Mouse (Mus musculus) stomach, embryonic 16.5 days (tissue): ENCODE measurements around the gene Kndc1. TPM values are rescaled to one million over a fixed set of nuclear protein-coding genes. Genes with fewer than 3 reads are reported as not detected.

Experiments
- ATAC-seq: fragments of 200-750 bp; cut with Nextera tagmentation; 2 replicates; pipeline ENCODE4 v1.8.0; 2017; ENCODE audit warnings: moderate number of reproducible peaks, moderate TSS enrichment; ENCODE audit not compliant: insufficient read depth, low FRiP score
- H3K27ac ChIP-seq: fragments of 300-500 bp; sonication (generic); 2 replicates; pipeline ENCODE4 v1.5.1; 2014; ENCODE audit warnings: low read length
- H3K27me3 ChIP-seq: fragments of 300-500 bp; sonication (generic); 2 replicates; pipeline ENCODE4 v1.6.1; 2014; ENCODE audit warnings: low read length, control low read depth, mixed read lengths; ENCODE audit not compliant: control insufficient read depth, insufficient read depth
- H3K36me3 ChIP-seq: fragments of 300-500 bp; sonication (generic); 2 replicates; pipeline ENCODE4 v1.6.1; 2014; ENCODE audit warnings: low read length; ENCODE audit not compliant: control insufficient read depth, insufficient read depth
- H3K4me1 ChIP-seq: fragments of 300-500 bp; sonication (generic); 2 replicates; pipeline ENCODE4 v1.6.1; 2014; ENCODE audit warnings: low read length, control low read depth, mixed read lengths; ENCODE audit not compliant: control insufficient read depth, insufficient read depth
- H3K4me2 ChIP-seq: fragments of 300-500 bp; sonication (generic); 2 replicates; pipeline ENCODE4 v1.6.1; 2014; ENCODE audit warnings: low read depth, low read length, mixed read lengths
- H3K4me3 ChIP-seq: fragments of 300-500 bp; sonication (generic); replicated peaks from 2 replicates; pipeline ENCODE4 v1.5.1; 2014; ENCODE audit warnings: mild to moderate bottlenecking, low read length
- H3K9ac ChIP-seq: fragments of 300-500 bp; sonication (generic); 2 replicates; pipeline ENCODE4 v1.6.1; 2014; ENCODE audit warnings: low read length
- H3K9me3 ChIP-seq: fragments of 300-500 bp; sonication (generic); replicated peaks from 2 replicates; pipeline ENCODE4 v1.6.1; 2016; ENCODE audit warnings: low read length, control low read depth; ENCODE audit not compliant: control insufficient read depth
- WGBS: fragments of 180-500 bp; shearing (Covaris S2); extraction: QIAGEN DNeasy Blood & Tissue Kit; methylation state at CpG from one replicate; pipeline ENCODE4 v1.1.7; 2014; 5-methylcytosine and 5-hydroxymethylcytosine counted together
- microRNA counts: library from miRNA; unstranded; fragments of <30 nt; microRNA quantifications from one replicate; lab custom pipeline; 2016
- microRNA-seq: library from miRNA; unstranded; fragments of <30 nt; microRNA quantifications from one replicate; pipeline ENCODE4, GENCODE M21; 2016
- polyA plus RNA-seq: library from polyadenylated mRNA; unstranded; fragments of >200 nt; fragmentation: Nextera tagmentation; extraction: Ambion mirVana; gene quantifications from 2 replicates; pipeline ENCODE4 v1.2.1, GENCODE M21; 2015

Gene Kndc1
- polyA plus RNA-seq, 1 experiment from 2014 or later = 0.22 TPM

GRCm38 (mm10) chr7:139979011-139979719 is 84.7 kb downstream of the Kndc1 start:
- Histone ChIP-seq H3K27me3 (no peaks in the 10 kb centered on the region), H3K4me3 (peak overlapping the region; percentile 64), H3K4me1 (peaks cover 10% of the 10 kb centered on the region; the same call in 1 of the 2 replicates), H3K9ac (peak overlapping the region; percentile 65), H3K36me3 (no peaks in the 10 kb centered on the region), H3K27ac (no peak overlapping the region), H3K9me3 (no peaks in the 10 kb centered on the region), H3K4me2 (peak overlapping the region; percentile 82)
- ATAC-seq = peak; percentile 26; the same call in 1 of the 2 replicates
- 34% methylated on average over 13 of the region's 13 CpGs for WGBS

- H3K27ac ChIP-seq = no peak overlapping the region
- H3K4me1 ChIP-seq = peaks cover 10% of the 10 kb centered on the region; the same call in 1 of the 2 replicates
- H3K4me3 ChIP-seq = no peak overlapping the region
- ATAC-seq = no peak
- no peaks in the 10 kb centered on the region for H3K27me3 ChIP-seq
- H3K9me3 ChIP-seq = no peaks in the 10 kb centered on the region
- no peaks in the 10 kb centered on the region for H3K36me3 ChIP-seq
- H3K9ac ChIP-seq = no peak overlapping the region
- 54% methylated on average over 3 of the region's 3 CpGs for WGBS
- H3K4me2 ChIP-seq = no peak overlapping the region
Measured at GRCm38 (mm10) chr7:139980778-139981177, 86.3 kb downstream of the Kndc1 start.

DNA sequence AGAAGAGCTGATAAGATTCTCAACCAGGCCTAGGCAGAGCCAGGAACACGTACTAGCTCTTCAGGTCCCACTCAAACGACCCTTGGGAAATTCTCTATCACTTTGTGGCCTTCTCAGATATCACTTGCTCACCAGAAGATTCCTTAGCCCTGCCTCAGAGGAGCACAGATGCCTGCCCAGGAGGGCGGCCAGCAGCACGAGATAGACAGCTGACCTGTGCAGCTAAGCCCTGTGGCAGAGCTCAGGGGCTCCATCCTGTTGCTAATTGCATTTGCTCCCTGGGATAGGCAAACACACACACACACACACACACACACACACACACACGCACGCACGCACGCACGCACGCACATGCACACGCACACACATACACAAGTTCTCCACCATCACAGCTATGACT is 87.6 kb downstream of the Kndc1 start:
- Histone ChIP-seq H3K9ac (no peak overlapping the region), H3K36me3 (no peaks in the 10 kb centered on the region), H3K9me3 (no peaks in the 10 kb centered on the region), H3K27ac (no peak overlapping the region), H3K4me3 (no peak overlapping the region), H3K4me2 (no peak overlapping the region), H3K27me3 (no peaks in the 10 kb centered on the region), H3K4me1 (peaks cover 10% of the 10 kb centered on the region; the same call in 1 of the 2 replicates)
- WGBS = 87% methylated on average over 11 of the region's 11 CpGs
- ATAC-seq = no peak

GRCm38 (mm10) chr7:139984505-139984904 is 90.0 kb downstream of the Kndc1 start:
- Histone ChIP-seq H3K27me3 (no peaks in the 10 kb centered on the region), H3K9ac (no peak overlapping the region), H3K4me3 (no peak overlapping the region), H3K9me3 (no peaks in the 10 kb centered on the region), H3K4me1 (no peaks in the 10 kb centered on the region), H3K36me3 (no peaks in the 10 kb centered on the region), H3K4me2 (no peak overlapping the region), H3K27ac (no peak overlapping the region)
- ATAC-seq = no peak
- WGBS = 91% methylated on average over 11 of the region's 11 CpGs

GRCm38 (mm10) chr7:139988272-139988671 is 93.8 kb downstream of the Kndc1 start:
- Histone ChIP-seq H3K27ac (no peak overlapping the region), H3K27me3 (no peaks in the 10 kb centered on the region), H3K9ac (no peak overlapping the region), H3K4me2 (no peak overlapping the region), H3K4me1 (0 out of 2 replicates have a peak, but pooled peaks cover 2% of the 10 kb centered on the region), H3K9me3 (no peaks in the 10 kb centered on the region), H3K36me3 (no peaks in the 10 kb centered on the region), H3K4me3 (no peak overlapping the region)
- ATAC-seq = no peak
- WGBS = 80% methylated on average over 9 of the region's 9 CpGs

GRCm38 (mm10) chr7:139990864-139991394 is 96.4 kb downstream of the Kndc1 start:
- Histone ChIP-seq H3K27ac (peak overlapping the region; percentile 26; the same call in 1 of the 2 replicates), H3K9ac (no peak overlapping the region), H3K4me3 (no peak overlapping the region), H3K27me3 (no peaks in the 10 kb centered on the region), H3K36me3 (no peaks in the 10 kb centered on the region), H3K4me1 (0 out of 2 replicates have a peak, but pooled peaks cover 2% of the 10 kb centered on the region), H3K4me2 (no peak overlapping the region), H3K9me3 (no peaks in the 10 kb centered on the region)
- WGBS = 69% methylated on average over 8 of the region's 8 CpGs
- ATAC-seq = peak; percentile 35; the same call in 1 of the 2 replicates

MicroRNAs encoded within 50 kb of the gene (microRNA counts, 519-probe panel; counts per million panel counts)
- microRNA mmu-miR-202-3p (lab: Ali Mortazavi, UCI) = 2,001 counts per million, percentile 39 among the panel's probes with 10 or more counts
- 1,802 counts per million, percentile 32 among the panel's probes with 10 or more counts for microRNA mmu-miR-202-5p (lab: Ali Mortazavi, UCI)

Small RNA genes lying within 50 kb of the gene (microRNA-seq; reads per million reads assigned to microRNA genes)
- gene Mir202 (0.99 reads per million), gene Mir7062 (0.50 reads per million), gene mmu-mir-7686 (not detected)

Other genes starting within 250 kb of the Kndc1 start
- 0.14 TPM in 1 of 2 replicates, not detected in the other for gene Cfap46, start 210.9 kb upstream of the Kndc1 start, polyA plus RNA-seq
- 0.53 and 1.1 TPM in 2 replicates for gene Adgra1, start 60.5 kb upstream of the Kndc1 start, polyA plus RNA-seq
- gene Utf1, start 49.1 kb downstream of the Kndc1 start, polyA plus RNA-seq = not detected in 2 replicates
- gene 6430531B16Rik, start 84.1 kb downstream of the Kndc1 start, polyA plus RNA-seq = 0.24 and 0.34 TPM in 2 replicates
- gene Adam8, start 97.9 kb downstream of the Kndc1 start, polyA plus RNA-seq = 3.0 and 4.1 TPM in 2 replicates
- 34.1 and 35.0 TPM in 2 replicates for gene Zfp511, start 141.7 kb downstream of the Kndc1 start, polyA plus RNA-seq
- 40.5 and 42.3 TPM in 2 replicates for gene Tubgcp2, start 142.0 kb downstream of the Kndc1 start, polyA plus RNA-seq
- gene Msx3, start 154.4 kb downstream of the Kndc1 start, polyA plus RNA-seq = 0.05 TPM in 1 of 2 replicates, not detected in the other
- 3.7 and 5.6 TPM in 2 replicates for gene Caly, start 187.9 kb downstream of the Kndc1 start, polyA plus RNA-seq
- gene Prap1, start 198.7 kb downstream of the Kndc1 start, polyA plus RNA-seq = 139 and 141 TPM in 2 replicates
- gene Fuom, start 207.7 kb downstream of the Kndc1 start, polyA plus RNA-seq = 37.0 and 38.7 TPM in 2 replicates
- gene Paox, start 221.1 kb downstream of the Kndc1 start, polyA plus RNA-seq = 31.4 and 31.9 TPM in 2 replicates
- 156 and 158 TPM in 2 replicates for gene Echs1, start 221.8 kb downstream of the Kndc1 start, polyA plus RNA-seq
- 20.2 and 22.8 TPM in 2 replicates for gene Mtg1, start 242.9 kb downstream of the Kndc1 start, polyA plus RNA-seq